8 mouse cellular contexts compared by ENCODE assay signal in the genomic region with DNA sequence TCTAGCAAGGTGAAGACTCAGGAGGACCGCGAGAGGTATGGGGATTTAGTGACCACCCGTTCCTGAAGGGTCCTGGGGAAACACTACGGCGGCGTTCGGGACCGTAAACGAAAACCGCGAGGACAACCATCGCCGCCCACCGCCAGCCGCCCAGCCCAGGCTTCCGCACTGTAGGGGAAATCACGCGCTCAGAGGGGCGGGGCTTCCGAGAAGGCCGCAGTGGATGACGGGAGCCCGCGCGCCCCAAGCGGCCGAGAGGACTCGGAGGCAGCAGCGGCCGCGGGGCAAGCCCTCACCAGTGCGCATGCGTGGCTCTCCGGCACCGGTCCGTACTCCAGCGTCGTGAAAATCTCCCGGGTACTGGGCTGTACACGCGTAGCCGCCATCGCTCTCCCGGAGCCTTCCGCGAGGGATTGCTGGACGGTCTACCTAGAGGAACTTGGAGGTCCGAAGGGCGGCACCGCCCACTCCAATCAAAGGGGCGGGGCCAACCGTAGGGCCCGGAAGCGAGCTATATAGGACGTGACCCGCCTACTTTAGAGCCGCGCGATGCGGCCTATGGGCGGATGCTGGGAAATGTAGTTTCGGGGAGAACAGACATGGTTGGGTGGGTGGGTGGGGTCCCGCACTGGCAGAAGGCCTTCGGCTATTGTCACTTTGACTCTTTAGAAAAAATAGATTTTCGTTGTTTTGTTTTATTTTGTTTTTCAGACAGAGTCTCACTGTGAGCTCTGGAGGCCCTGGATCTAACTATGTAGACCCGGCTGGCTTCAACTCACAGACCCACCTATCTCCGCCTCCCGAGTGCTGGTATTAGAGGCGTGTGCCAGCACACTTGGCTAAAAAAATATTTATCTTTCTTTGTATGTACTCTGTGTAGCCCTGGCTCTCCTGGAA. TPM values are rescaled to one million over a fixed set of nuclear protein-coding genes. Genes with fewer than 3 reads are reported as not detected.
A peak's percentile ranks its signal among the peaks of the same experiment; 100 is the strongest.
DNase-seq lines count a peak whose midpoint lies in the region; ATAC-seq lines count a peak whose summit lies in the region.

Gene Pih1d1, plus strand, starts transcription at position 208 of the 897 bp plus-strand sequence.
Gene Aldh16a1, minus strand, starts transcription at position 489 of the 897 bp plus-strand sequence.

- peak; percentile 94 for DNase-seq in ES-CJ7 (ENCODE audit: low read depth, low spot score)
- peak; percentile 98 for DNase-seq in cerebellum, adult 11 months
- peak; percentile 98 for DNase-seq in forebrain, embryonic 14.5 days (ENCODE audit: low spot score)
- DNase-seq in heart, postnatal 14 days: peak; percentile 98
- DNase-seq in layer of hippocampus, adult 11-12 months (ENCODE audit: low spot score): peak; percentile 98
- peak; percentile 96 to 97 for DNase-seq in lung, adult 18-20 months
- DNase-seq in testis, postnatal 14 days (ENCODE audit: low spot score): peak; percentile 97

- intact Hi-C loops in heart, postnatal 14 days (cut with DNase I): no loop called here

- peaks cover 17% of the 10 kb centered on the region; the same call in 1 of the 2 replicates for H3K36me3 ChIP-seq in forebrain, embryonic 14.5 days (ENCODE audit: control insufficient read depth, insufficient read depth, low read length)
- peaks cover 19% of the 10 kb centered on the region for H3K36me3 ChIP-seq in neural tube, embryonic 15.5 days

- H3K9ac ChIP-seq in forebrain, embryonic 14.5 days (ENCODE audit: low read length): peak within 1 kb of the TSS; percentile 83
- peak within 1 kb of the TSS; percentile 74 for H3K9ac ChIP-seq in neural tube, embryonic 15.5 days (replicated peaks)

- 5% methylated on average over 67 of the region's 69 CpGs for WGBS in forebrain, embryonic 14.5 days
- 5% methylated on average over 69 of the region's 69 CpGs for WGBS in neural tube, embryonic 15.5 days

- peak; percentile 97 for ATAC-seq in forebrain, embryonic 14.5 days
- ATAC-seq in neural tube, embryonic 15.5 days (ENCODE audit: low FRiP score): peak; percentile 95

- H3K4me1 ChIP-seq in forebrain, embryonic 14.5 days (ENCODE audit: control insufficient read depth, insufficient read depth, low read length): peaks cover 8% of the 10 kb centered on the region
- peaks cover 26% of the 10 kb centered on the region for H3K4me1 ChIP-seq in neural tube, embryonic 15.5 days

- no peaks in the 10 kb centered on the region for H3K27me3 ChIP-seq in forebrain, embryonic 14.5 days (replicated peaks; ENCODE audit: control insufficient read depth, insufficient read depth, low read length)
- no peaks in the 10 kb centered on the region for H3K27me3 ChIP-seq in neural tube, embryonic 15.5 days (replicated peaks)

- no peaks in the 10 kb centered on the region for H3K9me3 ChIP-seq in forebrain, embryonic 14.5 days (replicated peaks; ENCODE audit: control insufficient read depth, low read length)
- H3K9me3 ChIP-seq in neural tube, embryonic 15.5 days (replicated peaks): no peaks in the 10 kb centered on the region

- peak within 1 kb of the TSS; percentile 50 for H3K4me3 ChIP-seq in forebrain, embryonic 14.5 days (ENCODE audit: low read depth, low read length)
- peak within 1 kb of the TSS; percentile 78 for H3K4me3 ChIP-seq in neural tube, embryonic 15.5 days (replicated peaks)

- H3K27ac ChIP-seq in forebrain, embryonic 14.5 days (ENCODE audit: low read depth, low read length): peak within 1 kb of the TSS; percentile 89
- peak within 1 kb of the TSS; percentile 99 for H3K27ac ChIP-seq in neural tube, embryonic 15.5 days (replicated peaks)

- H3K4me2 ChIP-seq in forebrain, embryonic 14.5 days (ENCODE audit: low read length): peak within 1 kb of the TSS; percentile 84
- peak within 1 kb of the TSS; percentile 63 for H3K4me2 ChIP-seq in neural tube, embryonic 15.5 days

RNA-seq across cellular contexts. Expression of gene Pih1d1, which starts in this region (rescaled TPM):
- 101 and 108 TPM in 2 replicates for polyA plus RNA-seq in forebrain, embryonic 14.5 days (2014; fragmentation: Nextera tagmentation; extraction: Ambion mirVana)
- 10 to 100 TPM; 27.7 to 31.2 TPM for total RNA-seq in heart, postnatal 14 days (2021)
- 81.7 and 82.9 TPM in 2 replicates for polyA plus RNA-seq in neural tube, embryonic 15.5 days (2015; fragmentation: Nextera tagmentation; extraction: Ambion mirVana)

RNA-seq across cellular contexts. Expression of gene Aldh16a1, which starts in this region (rescaled TPM):
- polyA plus RNA-seq in forebrain, embryonic 14.5 days (2014; fragmentation: Nextera tagmentation; extraction: Ambion mirVana): 24.4 and 26.8 TPM in 2 replicates
- 10 to 100 TPM; 20.3 to 27.3 TPM for total RNA-seq in heart, postnatal 14 days (2021)
- polyA plus RNA-seq in neural tube, embryonic 15.5 days (2015; fragmentation: Nextera tagmentation; extraction: Ambion mirVana): 19.5 and 26.8 TPM in 2 replicates

Comparison
In these comparisons a context has a peak if more than half of its experiments do, and no peak if none do; other contexts are left out.
1. Peak in every context shown above with its lines: DNase-seq, ATAC-seq, H3K4me3 ChIP-seq and H3K27ac ChIP-seq.